ENCODE assay signal across 28 mouse cellular contexts in genomic region chr4:106790938-106791337, GRCm38 (mm10). TPM values are rescaled to one million over a fixed set of nuclear protein-coding genes. Genes with fewer than 3 reads are reported as not detected.
DNase-seq lines count a peak whose midpoint lies in the region; ATAC-seq and TF ChIP-seq lines count a peak whose summit lies in the region.
"Had no signal": no experiment of that assay in that cellular context is flagged by ENCODE, and none has a peak within 500 bp of the region (broad histone marks: within the 10 kb centered on the region; RNA-seq: fewer than 3 reads in every experiment).

No protein-coding gene starts in this region.

- TF ChIP-seq POLR2A in small intestine, adult 2 months (IDR thresholded peaks at IDR 0.05; ENCODE audit: low read depth, low read length) = no peak

- TF ChIP-seq CTCF in small intestine, adult 2 months (IDR thresholded peaks at IDR 0.05; ENCODE audit: extremely low read depth, insufficient read length, insufficient replicate concordance, low read depth, low read length) = no peak

- ATAC-seq in intestine, embryonic 15.5 days = peak; percentile 66
- ATAC-seq in liver, embryonic 13.5 days (ENCODE audit: low read depth) = peak; percentile 40
- ATAC-seq: forebrain, embryonic 14.5 days; midbrain, embryonic 13.5 days had no signal

- H3K9me3 ChIP-seq in heart, embryonic 10.5 days = no peaks in the 10 kb centered on the region
- no peaks in the 10 kb centered on the region for H3K9me3 ChIP-seq in intestine, embryonic 15.5 days
- H3K9me3 ChIP-seq in liver, embryonic 13.5 days (replicated peaks) = no peaks in the 10 kb centered on the region
- H3K9me3 ChIP-seq: embryonic facial prominence, embryonic 12.5 days; heart, embryonic 13.5 days; hindbrain, embryonic 15.5 days; limb, embryonic 10.5 days; midbrain, embryonic 13.5 days; neural tube, embryonic 12.5 days had no signal

- WGBS in heart, embryonic 10.5 days = 83% methylated on average over 1 of the region's 1 CpGs
- WGBS in intestine, embryonic 15.5 days = 83% methylated on average over 1 of the region's 1 CpGs
- WGBS in liver, embryonic 13.5 days (ENCODE audit: insufficient replicate concordance) = 90% methylated on average over 1 of the region's 1 CpGs
- WGBS in small intestine, adult 2 months = 36% methylated on average over 1 of the region's 1 CpGs

- no peaks in the 10 kb centered on the region for H3K36me3 ChIP-seq in heart, embryonic 10.5 days
- H3K36me3 ChIP-seq in intestine, embryonic 15.5 days = no peaks in the 10 kb centered on the region
- H3K36me3 ChIP-seq in liver, embryonic 13.5 days = no peaks in the 10 kb centered on the region
- H3K36me3 ChIP-seq in small intestine, adult 2 months (ENCODE audit: control insufficient read depth, insufficient read depth, low read length) = peaks cover 9% of the 10 kb centered on the region
- H3K36me3 ChIP-seq: embryonic facial prominence, embryonic 12.5 days; heart, embryonic 13.5 days; hindbrain, embryonic 15.5 days; midbrain, embryonic 13.5 days; neural tube, embryonic 12.5 days had no signal

- H3K9ac ChIP-seq in intestine, embryonic 15.5 days = no peak overlapping the region
- peak overlapping the region; percentile 18 for H3K9ac ChIP-seq in liver, embryonic 13.5 days
- H3K9ac ChIP-seq: embryonic facial prominence, embryonic 12.5 days; heart, embryonic 13.5 days; hindbrain, embryonic 15.5 days; lung, embryonic 14.5 days; midbrain, embryonic 13.5 days; neural tube, embryonic 12.5 days had no signal

- no peak for DNase-seq in heart, embryonic 10.5 days (ENCODE audit: low spot score)
- DNase-seq in heart, postnatal 4 days = no peak
- no peak for DNase-seq in liver, embryonic 13.5 days
- DNase-seq in cerebellum, adult 9-10 months = no peak
- no peak for DNase-seq in urinary bladder, postnatal 10 days (ENCODE audit: low spot score)
- no peak for DNase-seq in kidney, postnatal 25 days
- DNase-seq: adrenal gland, postnatal 36 days; cerebellum, adult 8-10 months; gastrocnemius, postnatal 36 days; heart, postnatal 36 days; kidney, adult 18-20 months; kidney, postnatal 10 days; layer of hippocampus, adult 9-11 months; lung, embryonic 14.5 days; lung, postnatal 36 days; thymus, adult 18-20 months; thymus, postnatal 4 days had no signal

- no peaks in the 10 kb centered on the region for H3K27me3 ChIP-seq in heart, embryonic 10.5 days (ENCODE audit: insufficient read depth, poor library complexity, severe bottlenecking)
- no peaks in the 10 kb centered on the region for H3K27me3 ChIP-seq in intestine, embryonic 15.5 days (replicated peaks)
- H3K27me3 ChIP-seq in liver, embryonic 13.5 days = no peaks in the 10 kb centered on the region
- H3K27me3 ChIP-seq in small intestine, adult 2 months (ENCODE audit: control insufficient read depth, insufficient read depth, low read length) = no peaks in the 10 kb centered on the region
- H3K27me3 ChIP-seq: embryonic facial prominence, embryonic 12.5 days; heart, embryonic 13.5 days; hindbrain, embryonic 15.5 days; midbrain, embryonic 13.5 days; neural tube, embryonic 12.5 days had no signal

- H3K4me1 ChIP-seq in heart, embryonic 10.5 days = peaks cover 47% of the 10 kb centered on the region
- peaks cover 47% of the 10 kb centered on the region for H3K4me1 ChIP-seq in intestine, embryonic 15.5 days (replicated peaks)
- H3K4me1 ChIP-seq in liver, embryonic 13.5 days (replicated peaks) = peaks cover 96% of the 10 kb centered on the region
- peaks cover 29% of the 10 kb centered on the region for H3K4me1 ChIP-seq in small intestine, adult 2 months (ENCODE audit: control insufficient read depth, insufficient read depth, insufficient read length, low read length)

- H3K4me2 ChIP-seq in intestine, embryonic 15.5 days (replicated peaks) = no peak overlapping the region
- peak overlapping the region; percentile 33 for H3K4me2 ChIP-seq in liver, embryonic 13.5 days
- H3K4me2 ChIP-seq: embryonic facial prominence, embryonic 12.5 days; heart, embryonic 13.5 days; hindbrain, embryonic 15.5 days; lung, embryonic 14.5 days; midbrain, embryonic 13.5 days; neural tube, embryonic 12.5 days had no signal

- H3K4me3 ChIP-seq in heart, embryonic 10.5 days = no peak overlapping the region
- H3K4me3 ChIP-seq in intestine, embryonic 15.5 days (replicated peaks) = no peak overlapping the region
- no peak overlapping the region for H3K4me3 ChIP-seq in liver, embryonic 13.5 days (replicated peaks)
- no peak overlapping the region for H3K4me3 ChIP-seq in small intestine, adult 2 months (ENCODE audit: low read depth, low read length)
- H3K4me3 ChIP-seq: embryonic facial prominence, embryonic 12.5 days; erythroblast, embryonic 14.5 days; heart, embryonic 13.5 days; hindbrain, embryonic 15.5 days; left cerebral cortex, adult 2 months; limb, embryonic 10.5 days; midbrain, embryonic 13.5 days; neural tube, embryonic 12.5 days had no signal

- H3K27ac ChIP-seq in heart, embryonic 10.5 days = peak overlapping the region; percentile 11; the same call in 1 of the 2 replicates
- H3K27ac ChIP-seq in intestine, embryonic 15.5 days = peak overlapping the region; percentile 62; the same call in 1 of the 2 replicates
- H3K27ac ChIP-seq in liver, embryonic 13.5 days = peak overlapping the region; percentile 76
- H3K27ac ChIP-seq in small intestine, adult 2 months (ENCODE audit: insufficient read depth, low read depth, low read length) = peak overlapping the region; percentile 91
- H3K27ac ChIP-seq: embryonic facial prominence, embryonic 12.5 days; heart, embryonic 13.5 days; hindbrain, embryonic 15.5 days; left cerebral cortex, adult 2 months; limb, embryonic 10.5 days; midbrain, embryonic 13.5 days; neural tube, embryonic 12.5 days had no signal

RNA-seq across cellular contexts. Expression of gene Acot11, which starts 13.9 kb away (rescaled TPM):
- 3.5 and 5.6 TPM in 2 replicates for polyA plus RNA-seq in heart, embryonic 10.5 days (2016; fragmentation: Nextera tagmentation; extraction: Ambion mirVana)
- total RNA-seq in heart, postnatal 4 days (2021) = 10 to 100 TPM; 12.7 to 13.7 TPM
- 12.2 and 14.1 TPM in 2 replicates for polyA plus RNA-seq in intestine, embryonic 15.5 days (2015; fragmentation: Nextera tagmentation; extraction: Ambion mirVana)
- polyA plus RNA-seq in liver, embryonic 13.5 days (2015; fragmentation: Nextera tagmentation; extraction: Ambion mirVana) = 5.0 TPM in 2 replicates
- 24.9 and 32.1 TPM in 2 replicates for polyA plus RNA-seq in small intestine, adult 2 months (2012; rRNA removed)

RNA-seq across cellular contexts. Expression of gene Fam151a, which starts 57.2 kb away (rescaled TPM):
- polyA plus RNA-seq in heart, embryonic 10.5 days (2016; fragmentation: Nextera tagmentation; extraction: Ambion mirVana) = 0.23 and 0.33 TPM in 2 replicates
- total RNA-seq in heart, postnatal 4 days (2021) = under 1 TPM; 0.19 to 0.41 TPM
- polyA plus RNA-seq in intestine, embryonic 15.5 days (2015; fragmentation: Nextera tagmentation; extraction: Ambion mirVana) = 1.2 and 1.3 TPM in 2 replicates
- 0.09 TPM in 1 of 2 replicates, not detected in the other for polyA plus RNA-seq in liver, embryonic 13.5 days (2015; fragmentation: Nextera tagmentation; extraction: Ambion mirVana)
- polyA plus RNA-seq in small intestine, adult 2 months (2012; rRNA removed) = 1.4 and 449 TPM in 2 replicates
- total RNA-seq: gastrocnemius, postnatal 36 days; left cerebral cortex, adult 2 months had no signal
- polyA plus RNA-seq: erythroblast, embryonic 14.5 days; forebrain, embryonic 14.5 days; hindbrain, embryonic 15.5 days; midbrain, embryonic 13.5 days; neural tube, embryonic 12.5 days had no signal

Comparison
In these comparisons a context has a peak if more than half of its experiments do, and no peak if none do; other contexts are left out.
1. H3K27ac ChIP-seq: peak in every context shown above with its lines; median percentile 91 in small intestine, adult 2 months; 76 in liver, embryonic 13.5 days; 62 in intestine, embryonic 15.5 days; 11 in heart, embryonic 10.5 days.